Mouse (Mus musculus) CH12.LX (cell line): ENCODE measurements around the gene Cstb.

Experiments
- CTCF ChIP-seq, 2 experiments: IDR thresholded peaks in 1 of 2; conservative IDR thresholded peaks in 1 of 2; 2 replicates each; pipeline ENCODE4 v1.5.1; 2011 to 2012; ENCODE audit warnings: low read depth in 2 of 2, low read length in 2 of 2, improper control_type of control experiment in 1 of 2, inconsistent platforms in 1 of 2, mild to moderate bottlenecking in 1 of 2, moderate library complexity in 1 of 2
- GABPA ChIP-seq: IDR thresholded peaks from 2 replicates; pipeline ENCODE4 v1.6.1; 2012; ENCODE audit warnings: low read depth, low read length, improper control_type of control experiment, inconsistent platforms; ENCODE audit not compliant: insufficient replicate concordance
- POLR2AphosphoS2 ChIP-seq: IDR thresholded peaks from 2 replicates; pipeline ENCODE4 v1.6.1; 2011; ENCODE audit warnings: low read depth, low read length, improper control_type of control experiment
- UBTF ChIP-seq: IDR thresholded peaks from 2 replicates; pipeline ENCODE4 v1.6.1; 2012; ENCODE audit warnings: low read depth, mild to moderate bottlenecking, inconsistent platforms, low read length, improper control_type of control experiment, moderate library complexity
- USF2 ChIP-seq: conservative IDR thresholded peaks from 2 replicates; pipeline ENCODE4 v1.6.1; 2011; ENCODE audit warnings: low read depth, low read length, improper control_type of control experiment

DNA sequence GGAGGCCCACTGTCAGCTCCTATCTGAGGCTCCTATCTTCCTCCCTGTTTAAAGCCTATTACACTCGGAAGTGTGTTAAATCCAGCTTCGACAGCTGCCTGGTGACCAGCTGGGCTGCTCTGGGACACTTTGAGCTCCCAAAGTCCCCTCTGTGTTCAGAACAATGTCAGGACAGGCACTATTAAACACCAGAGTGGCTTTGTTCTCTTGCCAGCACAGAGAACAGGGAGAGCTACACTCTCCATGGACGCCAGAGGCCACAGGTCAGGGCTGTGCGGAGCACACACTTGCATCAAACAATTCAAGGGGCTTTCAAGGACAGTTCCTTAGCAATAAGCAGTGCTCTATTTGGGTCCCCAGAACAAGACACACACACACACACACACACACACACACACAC lies 27.2 kb downstream of the Cstb start:
- TF ChIP-seq POLR2AphosphoS2 (no peak), UBTF (no peak), CTCF (conservative IDR thresholded peaks at IDR 0.05 in 1 of 2, IDR thresholded peaks at IDR 0.05 in 1 of 2; ENCODE audit: low read depth in 2 of 2, low read length in 2 of 2) (no peak), USF2 (no peak), GABPA (no peak)
